Mouse (Mus musculus): Measurements from ENCODE around the gene Rcc1l.

Gene Rcc1l

DNA sequence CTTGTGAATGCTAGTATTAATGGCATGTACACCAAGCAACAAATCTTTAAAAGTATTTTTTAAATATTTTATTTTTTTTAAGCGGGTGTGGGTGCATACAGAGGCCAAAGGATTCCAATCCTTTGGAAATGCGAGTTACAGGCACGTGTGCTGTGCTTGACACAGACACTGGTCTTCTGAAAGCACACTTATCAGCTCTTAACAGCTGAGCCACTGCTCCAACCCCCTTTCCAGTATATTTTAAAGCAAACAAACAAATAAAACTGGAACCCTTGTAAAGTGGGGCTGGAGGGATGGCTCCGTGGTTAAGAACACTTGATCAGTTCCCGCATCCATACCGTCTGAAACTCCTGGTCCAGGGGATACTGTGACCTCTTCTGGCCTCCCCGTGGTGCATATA lies 6.6 kb upstream of the Rcc1l start:
- H3K27me3 ChIP-seq (ENCODE audit: control insufficient read depth, insufficient read depth, low read length, poor library complexity, severe bottlenecking), result no peaks in the 10 kb centered on the region
- H3K36me3 ChIP-seq (ENCODE audit: control insufficient read depth, insufficient read depth, low read length, poor library complexity, severe bottlenecking), result no peaks in the 10 kb centered on the region
- no peak for DNase-seq (ENCODE audit: low read depth, low spot score)

DNA sequence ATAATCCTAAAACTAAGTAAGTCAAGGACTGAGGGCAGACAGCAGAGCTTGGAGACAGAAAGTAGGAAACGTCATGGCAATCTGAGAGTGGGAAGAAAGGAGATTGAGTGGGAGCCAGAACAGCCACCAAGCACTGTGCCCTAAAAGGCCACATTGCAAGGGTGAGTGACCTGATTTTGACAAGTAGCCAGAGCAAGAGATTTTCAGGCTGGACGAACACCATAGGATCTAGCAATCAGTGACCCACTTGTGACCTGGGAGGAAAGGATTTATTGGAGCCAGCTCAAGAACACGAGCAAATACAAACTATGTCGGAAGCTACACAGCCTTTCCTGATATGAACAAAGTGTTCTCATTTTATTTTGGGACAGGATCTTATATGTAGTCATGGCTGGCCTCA lies 6.2 kb upstream of the Rcc1l start:
- Histone ChIP-seq H3K27me3 (ENCODE audit: control insufficient read depth, insufficient read depth, low read length, poor library complexity, severe bottlenecking) (no peaks in the 10 kb centered on the region), H3K36me3 (ENCODE audit: control insufficient read depth, insufficient read depth, low read length, poor library complexity, severe bottlenecking) (no peaks in the 10 kb centered on the region)
- DNase-seq (ENCODE audit: low read depth, low spot score), result no peak

DNA sequence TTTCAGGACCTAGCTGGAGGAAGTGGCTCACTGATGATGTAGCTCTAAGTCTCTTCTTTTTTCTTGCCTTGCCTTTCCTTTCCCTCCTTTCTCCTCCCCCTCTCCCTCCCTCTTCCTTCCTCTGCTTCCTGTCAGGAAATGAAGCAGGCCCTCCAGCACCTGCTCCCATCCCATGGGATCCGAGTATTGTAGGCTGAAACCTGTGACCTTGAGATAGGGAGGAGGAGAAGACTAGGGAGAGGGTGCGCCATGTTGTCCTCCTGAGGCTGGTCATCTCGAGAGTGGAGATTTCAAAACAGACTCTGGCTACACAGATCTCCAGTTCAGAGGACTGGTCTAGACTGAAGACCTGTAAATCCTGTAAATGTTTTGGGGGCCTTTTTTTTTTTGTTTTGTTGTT lies 5.6 kb upstream of the Rcc1l start:
- no peaks in the 10 kb centered on the region for H3K36me3 ChIP-seq (ENCODE audit: control insufficient read depth, insufficient read depth, low read length, poor library complexity, severe bottlenecking)
- DNase-seq (ENCODE audit: low read depth, low spot score), result no peak
- no peaks in the 10 kb centered on the region for H3K27me3 ChIP-seq (ENCODE audit: control insufficient read depth, insufficient read depth, low read length, poor library complexity, severe bottlenecking)

DNA sequence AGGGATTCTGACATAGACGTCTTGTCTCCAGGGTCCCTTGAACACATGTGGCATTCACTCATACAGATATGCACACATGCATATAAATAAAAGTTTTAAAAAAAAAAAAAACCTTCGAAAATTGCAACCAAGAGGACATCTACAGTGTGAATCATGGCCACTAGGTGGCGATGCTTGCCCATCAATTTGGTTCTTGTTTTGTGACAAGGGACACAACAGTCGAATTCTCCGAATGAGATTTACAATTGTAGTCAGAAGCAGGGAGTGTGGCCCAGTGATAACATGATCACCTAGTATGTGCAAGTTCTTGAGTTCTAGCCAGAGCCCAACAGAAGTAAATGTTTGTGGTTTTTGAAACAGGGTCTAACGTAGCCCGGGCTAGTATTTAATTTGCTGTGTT lies 3.3 kb upstream of the Rcc1l start:
- Histone ChIP-seq H3K27me3 (ENCODE audit: control insufficient read depth, insufficient read depth, low read length, poor library complexity, severe bottlenecking) (no peaks in the 10 kb centered on the region), H3K36me3 (ENCODE audit: control insufficient read depth, insufficient read depth, low read length, poor library complexity, severe bottlenecking) (no peaks in the 10 kb centered on the region)
- peak; percentile 95 for DNase-seq (ENCODE audit: low read depth, low spot score)

DNA sequence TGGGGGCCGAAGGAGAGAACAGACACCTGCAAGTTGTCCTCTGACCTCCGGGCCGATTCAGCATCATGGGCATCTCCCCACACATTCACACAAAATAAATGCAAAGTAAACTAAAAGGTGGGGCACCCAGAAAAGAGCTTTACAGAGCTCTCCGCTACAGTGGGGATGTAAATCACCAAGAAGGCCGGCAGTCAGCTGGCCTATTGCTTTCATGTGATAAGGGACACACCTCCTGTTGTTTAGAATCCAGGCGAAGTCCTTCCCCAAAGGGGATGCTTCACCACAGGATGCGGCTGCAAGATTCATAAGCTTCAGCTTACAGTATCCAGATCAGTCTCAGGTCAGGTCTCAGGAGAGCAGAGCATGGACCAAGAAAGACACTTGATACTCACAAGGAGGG lies 2.0 kb upstream of the Rcc1l start:
- Histone ChIP-seq H3K27me3 (ENCODE audit: control insufficient read depth, insufficient read depth, low read length, poor library complexity, severe bottlenecking) (no peaks in the 10 kb centered on the region), H3K36me3 (ENCODE audit: control insufficient read depth, insufficient read depth, low read length, poor library complexity, severe bottlenecking) (no peaks in the 10 kb centered on the region)
- DNase-seq (ENCODE audit: low read depth, low spot score), result no peak

DNA sequence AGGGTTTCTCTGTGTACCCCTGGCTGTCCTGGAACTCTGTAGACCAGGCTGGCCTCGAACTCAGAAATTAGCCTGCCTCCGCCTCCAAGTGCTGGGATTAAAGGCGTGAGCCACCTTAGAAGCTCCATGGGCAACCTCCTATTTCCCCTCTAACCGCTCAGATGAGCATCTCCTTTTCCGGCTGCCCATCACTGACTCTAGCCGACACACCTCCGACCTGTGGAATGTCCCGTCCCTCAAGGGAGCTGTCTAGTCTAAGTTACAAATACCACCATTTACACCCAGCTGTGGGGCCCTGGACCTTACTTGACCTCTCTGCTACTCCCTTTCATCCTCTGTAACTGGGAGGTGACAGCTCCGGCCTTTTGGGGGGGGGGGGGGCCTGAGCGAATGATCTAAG lies 878 bp downstream of the Rcc1l start:
- peaks cover 4% of the 10 kb centered on the region; the same call in 1 of the 2 replicates for H3K36me3 ChIP-seq (ENCODE audit: control insufficient read depth, insufficient read depth, low read length, poor library complexity, severe bottlenecking)
- H3K27me3 ChIP-seq (ENCODE audit: control insufficient read depth, insufficient read depth, low read length, poor library complexity, severe bottlenecking), result no peaks in the 10 kb centered on the region
- DNase-seq (ENCODE audit: low read depth, low spot score), result no peak

DNA sequence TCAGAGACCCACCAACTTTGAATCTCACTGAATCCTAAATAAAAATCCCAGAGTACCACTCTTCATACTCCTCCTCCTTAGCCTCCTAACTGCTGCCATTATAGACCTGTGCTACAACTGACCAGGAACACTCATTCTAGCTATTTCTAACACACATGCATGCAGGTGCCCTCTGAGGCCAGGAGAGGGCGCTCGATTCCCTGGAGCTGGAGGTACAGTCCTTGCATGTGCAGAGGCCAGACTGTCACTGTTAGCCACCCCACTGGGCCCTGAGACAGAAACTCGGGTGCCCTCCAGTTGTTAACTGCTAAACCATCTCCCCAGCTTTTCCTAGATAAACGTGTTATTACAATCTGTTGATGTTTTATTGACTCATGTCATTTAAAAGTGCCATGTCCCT lies 3.4 kb downstream of the Rcc1l start:
- peaks cover 6% of the 10 kb centered on the region; the same call in 1 of the 2 replicates for H3K36me3 ChIP-seq (ENCODE audit: control insufficient read depth, insufficient read depth, low read length, poor library complexity, severe bottlenecking)
- peak; percentile 66 for DNase-seq (ENCODE audit: low read depth, low spot score)
- H3K27me3 ChIP-seq (ENCODE audit: control insufficient read depth, insufficient read depth, low read length, poor library complexity, severe bottlenecking), result no peaks in the 10 kb centered on the region

DNA sequence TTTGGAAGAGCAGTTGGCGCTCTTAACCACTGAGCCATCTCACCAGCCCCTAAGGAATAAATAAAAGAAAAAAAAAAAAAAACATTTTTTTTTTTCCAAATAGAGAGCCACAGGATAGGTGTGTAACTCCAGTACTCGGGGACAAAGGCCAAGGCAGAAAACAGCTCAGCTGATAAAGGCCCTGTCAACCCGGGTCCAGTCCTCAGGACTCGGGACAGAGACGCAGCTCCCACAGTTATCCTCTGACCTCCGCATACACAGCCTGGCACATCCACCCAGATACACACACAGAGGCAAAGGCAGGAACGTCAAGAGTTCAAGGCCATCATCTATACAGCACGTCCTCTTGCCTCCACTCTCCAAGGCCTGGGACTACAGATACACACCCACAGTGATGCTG lies 6.4 kb downstream of the Rcc1l start:
- DNase-seq (ENCODE audit: low read depth, low spot score), result no peak
- Histone ChIP-seq H3K27me3 (ENCODE audit: control insufficient read depth, insufficient read depth, low read length, poor library complexity, severe bottlenecking) (no peaks in the 10 kb centered on the region), H3K36me3 (ENCODE audit: control insufficient read depth, insufficient read depth, low read length, poor library complexity, severe bottlenecking) (peaks cover 11% of the 10 kb centered on the region)

DNA sequence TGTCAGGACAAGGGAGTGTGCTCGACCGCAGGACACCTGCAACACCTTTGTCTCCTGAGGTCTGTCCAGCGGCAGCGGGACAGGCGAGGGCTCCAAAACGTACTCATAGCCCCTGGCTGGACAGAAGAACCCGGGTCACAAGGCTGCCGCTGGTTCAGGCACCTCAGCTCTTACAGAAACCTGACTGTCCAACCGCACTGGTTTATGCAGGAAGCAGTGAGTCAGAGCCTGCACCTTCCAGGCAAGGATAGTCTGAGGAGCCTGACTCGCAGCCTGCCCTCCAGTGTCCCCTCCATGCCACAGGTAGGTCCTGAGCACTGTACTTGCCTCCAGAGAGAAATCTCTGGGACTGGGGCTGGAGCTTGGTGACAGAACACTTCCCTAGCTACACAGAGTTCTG lies 7.3 kb downstream of the Rcc1l start:
- DNase-seq (ENCODE audit: low read depth, low spot score), result no peak
- peaks cover 11% of the 10 kb centered on the region for H3K36me3 ChIP-seq (ENCODE audit: control insufficient read depth, insufficient read depth, low read length, poor library complexity, severe bottlenecking)
- no peaks in the 10 kb centered on the region for H3K27me3 ChIP-seq (ENCODE audit: control insufficient read depth, insufficient read depth, low read length, poor library complexity, severe bottlenecking)

DNA sequence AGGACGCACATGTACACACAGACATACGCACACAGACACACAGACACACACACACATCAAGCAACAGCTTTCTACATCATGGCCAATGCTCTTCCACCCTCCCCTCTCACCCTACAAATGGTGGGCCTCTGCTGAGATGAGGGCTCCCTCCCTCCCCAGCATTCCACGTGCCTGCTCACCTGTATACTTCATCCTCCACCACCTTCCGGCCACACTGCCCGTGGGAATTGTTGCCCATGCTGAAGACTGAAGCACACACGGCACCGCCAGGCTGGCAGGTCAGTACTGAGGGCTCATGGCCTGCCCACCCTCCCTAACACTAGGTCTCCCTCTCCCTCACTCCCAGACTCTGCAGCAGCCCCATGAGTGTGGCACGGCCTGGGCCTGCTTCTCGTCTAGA lies 8.5 kb downstream of the Rcc1l start:
- Histone ChIP-seq H3K36me3 (ENCODE audit: control insufficient read depth, insufficient read depth, low read length, poor library complexity, severe bottlenecking) (peaks cover 15% of the 10 kb centered on the region), H3K27me3 (ENCODE audit: control insufficient read depth, insufficient read depth, low read length, poor library complexity, severe bottlenecking) (no peaks in the 10 kb centered on the region)
- DNase-seq (ENCODE audit: low read depth, low spot score), result no peak

DNA sequence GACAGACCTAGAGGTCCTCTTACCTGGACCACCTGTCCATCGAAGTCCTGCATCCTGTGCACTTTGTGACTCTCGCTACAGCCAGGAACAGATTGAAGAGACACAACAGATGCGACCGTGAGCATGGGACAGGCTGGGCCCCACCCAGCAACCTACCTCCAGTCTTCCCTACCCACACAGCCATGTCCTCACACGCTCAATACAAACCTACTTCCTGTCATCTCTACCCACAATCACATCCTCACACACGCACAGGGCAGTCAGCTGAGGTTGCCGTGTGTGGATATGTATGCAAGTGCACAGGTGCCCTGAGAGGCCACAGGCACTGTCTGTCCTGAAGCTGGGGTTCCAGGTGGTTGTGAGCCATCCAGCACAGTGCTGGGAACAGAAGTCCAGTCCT lies 9.9 kb downstream of the Rcc1l start:
- Histone ChIP-seq H3K36me3 (ENCODE audit: control insufficient read depth, insufficient read depth, low read length, poor library complexity, severe bottlenecking) (peaks cover 15% of the 10 kb centered on the region), H3K27me3 (ENCODE audit: control insufficient read depth, insufficient read depth, low read length, poor library complexity, severe bottlenecking) (no peaks in the 10 kb centered on the region)
- no peak for DNase-seq (ENCODE audit: low read depth, low spot score)

DNA sequence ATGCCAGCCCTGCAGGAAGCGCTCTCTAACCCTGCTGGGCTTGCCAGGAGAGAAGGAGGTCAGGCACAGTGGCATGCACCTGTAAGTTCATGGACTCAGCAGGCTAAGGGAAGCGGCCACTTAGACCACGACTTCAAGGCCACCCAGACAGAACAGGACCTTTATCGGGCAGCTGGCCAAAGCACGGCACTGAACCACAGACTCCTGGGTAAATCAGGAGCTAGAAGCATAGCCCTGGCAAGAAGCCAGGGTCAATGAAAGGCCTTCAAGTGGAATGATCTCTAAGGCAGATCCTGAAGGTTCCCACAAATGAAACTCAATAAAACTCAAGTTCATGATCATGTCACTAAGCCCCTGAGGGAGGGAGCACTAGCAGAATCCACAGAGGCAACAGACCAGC lies 11.9 kb downstream of the Rcc1l start:
- Histone ChIP-seq H3K27me3 (ENCODE audit: control insufficient read depth, insufficient read depth, low read length, poor library complexity, severe bottlenecking) (no peaks in the 10 kb centered on the region), H3K36me3 (ENCODE audit: control insufficient read depth, insufficient read depth, low read length, poor library complexity, severe bottlenecking) (peaks cover 9% of the 10 kb centered on the region)
- no peak for DNase-seq (ENCODE audit: low read depth, low spot score)

DNA sequence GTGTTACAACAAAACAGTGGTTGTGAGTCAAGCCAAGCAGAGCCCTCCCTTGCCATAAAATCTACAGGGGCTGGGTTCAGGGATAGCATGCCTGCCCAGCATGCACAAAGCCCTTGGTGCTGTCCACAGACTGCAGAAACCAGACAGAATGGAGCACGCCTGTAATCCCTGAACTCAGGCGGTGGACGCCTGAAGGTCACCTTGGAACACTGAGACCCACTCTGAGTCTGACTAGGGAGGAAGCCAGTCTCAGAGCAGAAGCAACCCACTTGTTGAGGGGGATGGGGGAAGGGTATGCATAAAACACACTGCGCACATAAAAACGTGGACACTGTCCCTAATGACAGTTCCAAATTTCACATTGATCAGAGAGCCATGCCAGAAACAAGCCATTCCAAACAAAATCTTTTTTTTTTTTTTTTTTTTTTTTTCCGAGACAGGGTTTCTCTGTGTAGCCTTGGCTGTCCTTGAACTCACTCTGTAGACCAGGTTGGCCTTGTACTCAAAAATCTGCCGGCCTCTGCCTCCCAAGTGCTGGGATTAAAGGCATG lies 20.6 kb downstream of the Rcc1l start:
- DNase-seq (ENCODE audit: low read depth, low spot score), result no peak
- Histone ChIP-seq H3K36me3 (ENCODE audit: control insufficient read depth, insufficient read depth, low read length, poor library complexity, severe bottlenecking) (peaks cover 22% of the 10 kb centered on the region), H3K27me3 (ENCODE audit: control insufficient read depth, insufficient read depth, low read length, poor library complexity, severe bottlenecking) (no peaks in the 10 kb centered on the region)

DNA sequence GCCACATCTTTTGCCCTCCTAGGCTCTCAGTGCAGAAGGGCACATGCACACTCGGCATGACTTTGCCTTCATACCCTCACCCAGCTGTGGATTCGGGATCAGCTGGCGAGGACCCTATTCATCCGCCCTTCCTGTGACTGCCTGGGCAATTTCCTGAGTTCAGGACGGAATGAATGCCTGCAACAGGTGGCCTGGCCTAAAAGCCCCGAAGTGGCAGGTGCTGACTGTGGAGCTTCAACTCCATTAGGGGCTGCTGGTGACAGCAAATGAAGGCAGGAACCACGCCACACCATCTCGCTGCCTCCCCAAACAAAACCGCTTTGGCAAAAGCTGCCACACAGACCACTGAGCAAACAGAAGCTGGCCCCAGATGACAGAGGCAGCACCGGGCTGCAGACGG lies 24.7 kb downstream of the Rcc1l start:
- H3K36me3 ChIP-seq (ENCODE audit: control insufficient read depth, insufficient read depth, low read length, poor library complexity, severe bottlenecking), result peaks cover 16% of the 10 kb centered on the region
- no peak for DNase-seq (ENCODE audit: low read depth, low spot score)
- no peaks in the 10 kb centered on the region for H3K27me3 ChIP-seq (ENCODE audit: control insufficient read depth, insufficient read depth, low read length, poor library complexity, severe bottlenecking)

DNA sequence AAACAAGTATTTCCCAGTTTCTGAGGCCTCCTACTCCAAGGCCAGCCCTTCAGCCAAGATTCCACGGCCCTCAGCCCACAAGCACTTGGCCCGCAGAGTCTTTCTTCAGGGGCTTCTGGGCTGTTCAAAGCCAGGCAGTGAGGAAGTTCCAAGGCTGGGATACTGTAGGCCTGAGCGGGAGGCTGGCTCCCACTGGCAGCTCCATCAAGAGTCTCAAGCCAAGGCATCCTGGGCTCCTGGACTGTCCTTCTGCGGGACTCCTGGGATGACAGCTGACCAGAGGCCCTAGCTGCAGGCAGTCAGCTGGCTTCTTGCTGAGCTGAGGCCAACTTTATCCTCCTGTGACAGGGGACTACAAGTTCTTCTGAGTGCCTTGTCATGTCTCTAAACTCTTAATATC lies 28.4 kb downstream of the Rcc1l start:
- peaks cover 2% of the 10 kb centered on the region; the same call in 1 of the 2 replicates for H3K36me3 ChIP-seq (ENCODE audit: control insufficient read depth, insufficient read depth, low read length, poor library complexity, severe bottlenecking)
- H3K27me3 ChIP-seq (ENCODE audit: control insufficient read depth, insufficient read depth, low read length, poor library complexity, severe bottlenecking), result no peaks in the 10 kb centered on the region
- DNase-seq (ENCODE audit: low read depth, low spot score), result no peak

DNA sequence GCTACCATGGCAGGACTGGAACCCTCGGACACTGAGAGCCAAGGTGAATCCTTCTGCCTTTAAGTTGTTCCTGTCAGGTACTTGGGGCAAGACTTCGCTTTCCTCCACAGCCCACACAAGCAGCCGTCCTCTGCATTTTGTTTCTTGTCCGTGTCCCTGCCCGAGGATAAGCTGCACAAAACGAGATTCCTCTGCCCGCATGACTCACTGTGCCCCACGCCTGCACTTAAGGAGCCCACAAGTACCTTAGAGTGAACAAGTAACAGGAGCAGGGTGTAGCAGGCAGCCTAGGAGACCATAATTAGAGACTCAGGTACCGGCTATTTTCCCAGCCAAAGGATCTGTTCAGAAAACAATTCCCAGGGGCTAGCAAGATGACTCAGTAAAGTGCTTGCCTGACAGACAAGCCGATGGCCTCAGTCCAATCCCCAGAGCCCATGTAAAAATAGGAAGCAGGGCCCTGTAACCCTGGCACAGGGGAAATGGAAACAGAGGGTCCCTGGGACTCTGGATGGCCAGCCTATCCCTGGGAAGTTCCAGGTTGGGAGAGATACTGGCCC lies 29.3 kb downstream of the Rcc1l start:
- no peaks in the 10 kb centered on the region; the same call in 1 of the 2 replicates for H3K36me3 ChIP-seq (ENCODE audit: control insufficient read depth, insufficient read depth, low read length, poor library complexity, severe bottlenecking)
- H3K27me3 ChIP-seq (ENCODE audit: control insufficient read depth, insufficient read depth, low read length, poor library complexity, severe bottlenecking), result no peaks in the 10 kb centered on the region
- DNase-seq (ENCODE audit: low read depth, low spot score), result no peak
